Mouse (Mus musculus): Measurements from ENCODE around the gene Alox12e.

DNA sequence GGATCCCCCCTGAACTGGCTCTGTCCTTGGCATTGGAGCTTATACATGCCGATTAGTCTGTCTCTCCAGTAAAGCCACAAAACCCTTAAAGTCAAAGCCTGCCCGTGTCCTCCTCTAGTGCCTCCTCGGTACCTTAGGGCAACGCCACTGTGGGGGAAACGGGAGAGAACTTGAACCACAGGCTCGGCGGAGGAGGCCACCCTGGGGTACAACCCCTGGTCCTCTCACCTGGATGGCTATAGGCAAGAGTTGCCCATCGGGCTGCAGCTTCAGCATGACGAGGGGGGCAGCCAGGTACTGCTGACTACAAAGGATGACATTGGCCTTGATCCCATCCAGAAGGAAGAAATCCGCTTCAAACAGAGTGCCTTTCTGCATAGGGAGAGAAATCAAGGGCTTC, 25.4 kb upstream of the Alox12e start:
- TF ChIP-seq EP300 (IDR thresholded peaks at IDR 0.05; ENCODE audit: low read depth): no peak
- TF ChIP-seq CTCF (IDR thresholded peaks at IDR 0.05; ENCODE audit: low read depth): no peak

All from liver, postnatal 0 days (tissue).